Comparison of ENCODE assay signal across 8 mouse cellular contexts in the genomic region with DNA sequence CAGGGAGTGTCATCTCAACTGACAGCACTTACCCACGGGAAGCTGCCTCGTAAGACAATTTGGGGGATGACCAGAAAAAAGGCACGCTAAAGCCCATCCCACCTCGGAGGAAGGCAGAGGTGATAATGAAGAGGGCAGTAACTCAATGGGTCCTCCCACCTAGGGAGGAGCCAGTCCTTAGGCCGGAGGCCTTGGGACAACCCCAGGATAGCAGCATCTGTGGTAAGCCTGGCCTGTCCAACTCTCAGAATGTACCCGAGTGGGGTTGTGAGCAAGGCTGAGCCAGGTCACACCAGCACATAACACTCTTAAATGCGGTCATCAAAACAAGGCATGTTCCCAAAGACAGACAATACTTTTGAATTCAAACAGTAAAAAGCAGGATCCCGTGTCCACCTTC. TPM values are rescaled to one million over a fixed set of nuclear protein-coding genes. Genes with fewer than 3 reads are reported as not detected.
DNase-seq lines count a peak whose midpoint lies in the region; ATAC-seq and TF ChIP-seq lines count a peak whose summit lies in the region.

No protein-coding gene starts in this region.

- no peaks in the 10 kb centered on the region for H3K27me3 ChIP-seq in heart, embryonic 11.5 days (ENCODE audit: control insufficient read depth, insufficient read depth, low read length)
- 0 out of 2 replicates have a peak, but pooled peaks cover 2% of the 10 kb centered on the region for H3K27me3 ChIP-seq in hindbrain, embryonic 12.5 days
- no peaks in the 10 kb centered on the region for H3K27me3 ChIP-seq in liver, adult 2 months (ENCODE audit: control insufficient read depth, insufficient read depth, low read length)
- no peaks in the 10 kb centered on the region for H3K27me3 ChIP-seq in stomach, postnatal 0 days (ENCODE audit: control insufficient read depth, insufficient read depth, low read length)

- TF ChIP-seq EP300 in stomach, postnatal 0 days (optimal IDR thresholded peaks at IDR 0.05), result no peak

- peaks cover 13% of the 10 kb centered on the region for H3K4me1 ChIP-seq in heart, embryonic 11.5 days (ENCODE audit: control insufficient read depth, insufficient read depth, low read length)
- H3K4me1 ChIP-seq in hindbrain, embryonic 12.5 days, result peaks cover 22% of the 10 kb centered on the region
- H3K4me1 ChIP-seq in liver, adult 2 months (ENCODE audit: control insufficient read depth, insufficient read depth, low read length), result peaks cover 8% of the 10 kb centered on the region; the same call in 1 of the 2 replicates
- 0 out of 2 replicates have a peak, but pooled peaks cover 3% of the 10 kb centered on the region for H3K4me1 ChIP-seq in stomach, postnatal 0 days (replicated peaks; ENCODE audit: control insufficient read depth, insufficient read depth)

- H3K79me2 ChIP-seq in liver, adult 2 months (ENCODE audit: control insufficient read depth, insufficient read depth, low read length), result peaks cover 8% of the 10 kb centered on the region

- H3K9ac ChIP-seq in heart, embryonic 11.5 days (ENCODE audit: low read depth, low read length), result peak overlapping the region; percentile 98
- H3K9ac ChIP-seq in hindbrain, embryonic 12.5 days, result peak overlapping the region; percentile 100
- no peak overlapping the region for H3K9ac ChIP-seq in liver, adult 2 months (ENCODE audit: low read depth, low read length)
- peak overlapping the region; percentile 100 for H3K9ac ChIP-seq in stomach, postnatal 0 days (ENCODE audit: low read length)

- no peak for ATAC-seq in heart, embryonic 11.5 days (replicated peaks; ENCODE audit: insufficient number of reproducible peaks, low FRiP score, low TSS enrichment)
- no peak for ATAC-seq in hindbrain, embryonic 12.5 days (ENCODE audit: low FRiP score)
- ATAC-seq in stomach, postnatal 0 days (ENCODE audit: low FRiP score, low TSS enrichment), result no peak

- H3K4me3 ChIP-seq in heart, embryonic 11.5 days (ENCODE audit: low read depth, low read length), result peak overlapping the region; percentile 97
- H3K4me3 ChIP-seq in hindbrain, embryonic 12.5 days, result peak overlapping the region; percentile 97
- H3K4me3 ChIP-seq in liver, adult 2 months (ENCODE audit: insufficient read depth, low read depth, low read length), result no peak overlapping the region
- peak overlapping the region; percentile 82 for H3K4me3 ChIP-seq in stomach, postnatal 0 days (ENCODE audit: low read depth, low read length)

- 33% methylated on average over 8 of the region's 8 CpGs for WGBS in heart, embryonic 11.5 days (ENCODE audit: insufficient replicate concordance)
- 55% methylated on average over 8 of the region's 8 CpGs for WGBS in hindbrain, embryonic 12.5 days
- WGBS in liver, adult 2 months, result 19% methylated on average over 8 of the region's 8 CpGs
- WGBS in stomach, postnatal 0 days, result 16% methylated on average over 8 of the region's 8 CpGs

- no peak for DNase-seq in heart, postnatal 4 days
- DNase-seq in c-Kit-positive CD71-positive TER-119-negative erythroid progenitor cells, embryonic 14.5 days (ENCODE audit: low read depth), result peak; percentile 64
- DNase-seq in liver, adult 2 months (ENCODE audit: extremely low read depth, low read depth, low spot score), result peak; percentile 36
- no peak for DNase-seq in stomach, postnatal 0 days (ENCODE audit: low spot score)
- DNase-seq in layer of hippocampus, postnatal 36 days, result no peak
- no peak for DNase-seq in frontal cortex, postnatal 10 days (ENCODE audit: low spot score in 2 of 2)

- TF ChIP-seq POLR2A in liver, adult 2 months (IDR thresholded peaks at IDR 0.05; ENCODE audit: extremely low read depth, insufficient read depth, low read length), result no peak

- H3K9me3 ChIP-seq in heart, embryonic 11.5 days (replicated peaks; ENCODE audit: control insufficient read depth, low read length), result no peaks in the 10 kb centered on the region
- H3K9me3 ChIP-seq in hindbrain, embryonic 12.5 days (replicated peaks), result no peaks in the 10 kb centered on the region
- no peaks in the 10 kb centered on the region for H3K9me3 ChIP-seq in stomach, postnatal 0 days (ENCODE audit: control insufficient read depth, low read length)

- 0 out of 2 replicates have a peak overlapping the region, but pooled peaks have one; percentile 96 for H3K27ac ChIP-seq in heart, embryonic 11.5 days (ENCODE audit: low read depth, low read length)
- H3K27ac ChIP-seq in hindbrain, embryonic 12.5 days, result no peak overlapping the region
- no peak overlapping the region for H3K27ac ChIP-seq in liver, adult 2 months (replicated peaks; ENCODE audit: insufficient read depth, low read depth, low read length)
- no peak overlapping the region for H3K27ac ChIP-seq in stomach, postnatal 0 days (replicated peaks)

- H3K4me2 ChIP-seq in heart, embryonic 11.5 days, result peak overlapping the region; percentile 98
- peak overlapping the region; percentile 95 for H3K4me2 ChIP-seq in hindbrain, embryonic 12.5 days (replicated peaks)
- H3K4me2 ChIP-seq in stomach, postnatal 0 days (replicated peaks; ENCODE audit: low read depth), result peak overlapping the region; percentile 67

- peaks cover 23% of the 10 kb centered on the region for H3K36me3 ChIP-seq in heart, embryonic 11.5 days (ENCODE audit: control insufficient read depth, insufficient read depth, low read length)
- H3K36me3 ChIP-seq in hindbrain, embryonic 12.5 days, result peaks cover 42% of the 10 kb centered on the region
- peaks cover 13% of the 10 kb centered on the region for H3K36me3 ChIP-seq in liver, adult 2 months (ENCODE audit: control insufficient read depth, insufficient read depth, low read length)
- peaks cover 19% of the 10 kb centered on the region for H3K36me3 ChIP-seq in stomach, postnatal 0 days (ENCODE audit: control insufficient read depth, insufficient read depth, low read length)

- no peak for TF ChIP-seq CTCF in liver, adult 2 months (IDR thresholded peaks at IDR 0.05; ENCODE audit: low read depth, low read length)
- TF ChIP-seq CTCF in stomach, postnatal 0 days (IDR thresholded peaks at IDR 0.05; ENCODE audit: low read depth), result no peak

RNA-seq across cellular contexts. Expression of a gene that starts 1.6 kb away (rescaled TPM):
- 28.8 and 33.5 TPM in 2 replicates for polyA plus RNA-seq in heart, embryonic 11.5 days (2014; fragmentation: Nextera tagmentation; extraction: Ambion mirVana)
- 100 to 1,000 TPM; 112 to 113 TPM for total RNA-seq in heart, postnatal 4 days (2021)
- polyA plus RNA-seq in hindbrain, embryonic 12.5 days (2016; fragmentation: Nextera tagmentation; extraction: Ambion mirVana), result 63.4 and 66.5 TPM in 2 replicates
- total RNA-seq in liver, adult 2 months (2014; rRNA removed), result 7.6 and 15.6 TPM in 2 replicates
- polyA plus RNA-seq in liver, adult 2 months (2012; rRNA removed), result 30.3 and 38.9 TPM in 2 replicates
- 16.9 and 18.2 TPM in 2 replicates for polyA plus RNA-seq in stomach, postnatal 0 days (2015; fragmentation: Nextera tagmentation; extraction: Ambion mirVana)
- 100 to 1,000 TPM; 111 to 121 TPM for total RNA-seq in layer of hippocampus, postnatal 36 days (2021)

RNA-seq across cellular contexts. Expression of a gene that starts 11.8 kb away (rescaled TPM):
- polyA plus RNA-seq in heart, embryonic 11.5 days (2014; fragmentation: Nextera tagmentation; extraction: Ambion mirVana), result not detected in 2 replicates
- not detected for total RNA-seq in heart, postnatal 4 days (2021)
- not detected in 2 replicates for polyA plus RNA-seq in hindbrain, embryonic 12.5 days (2016; fragmentation: Nextera tagmentation; extraction: Ambion mirVana)
- not detected in 2 replicates for total RNA-seq in liver, adult 2 months (2014; rRNA removed)
- not detected in 2 replicates for polyA plus RNA-seq in liver, adult 2 months (2012; rRNA removed)
- not detected in 2 replicates for polyA plus RNA-seq in stomach, postnatal 0 days (2015; fragmentation: Nextera tagmentation; extraction: Ambion mirVana)
- total RNA-seq in layer of hippocampus, postnatal 36 days (2021), result not detected

RNA-seq across cellular contexts. Expression of a gene that starts 18.4 kb away (rescaled TPM):
- polyA plus RNA-seq in heart, embryonic 11.5 days (2014; fragmentation: Nextera tagmentation; extraction: Ambion mirVana), result 0.17 and 0.18 TPM in 2 replicates
- not detected for total RNA-seq in heart, postnatal 4 days (2021)
- 0.52 TPM in 1 of 2 replicates, not detected in the other for polyA plus RNA-seq in hindbrain, embryonic 12.5 days (2016; fragmentation: Nextera tagmentation; extraction: Ambion mirVana)
- not detected in 2 replicates for total RNA-seq in liver, adult 2 months (2014; rRNA removed)
- not detected in 2 replicates for polyA plus RNA-seq in liver, adult 2 months (2012; rRNA removed)
- polyA plus RNA-seq in stomach, postnatal 0 days (2015; fragmentation: Nextera tagmentation; extraction: Ambion mirVana), result 0.33 and 0.45 TPM in 2 replicates
- under 1 TPM in 1 of 2 experiments, not detected in 1; 0.30 TPM for total RNA-seq in layer of hippocampus, postnatal 36 days (2021)

RNA-seq across cellular contexts. Expression of a gene that starts 18.6 kb away (rescaled TPM):
- 40.0 and 41.3 TPM in 2 replicates for polyA plus RNA-seq in heart, embryonic 11.5 days (2014; fragmentation: Nextera tagmentation; extraction: Ambion mirVana)
- total RNA-seq in heart, postnatal 4 days (2021), result 10 to 100 TPM; 36.0 to 36.9 TPM
- 62.6 and 67.0 TPM in 2 replicates for polyA plus RNA-seq in hindbrain, embryonic 12.5 days (2016; fragmentation: Nextera tagmentation; extraction: Ambion mirVana)
- 10.9 and 11.9 TPM in 2 replicates for total RNA-seq in liver, adult 2 months (2014; rRNA removed)
- 10.4 and 10.6 TPM in 2 replicates for polyA plus RNA-seq in liver, adult 2 months (2012; rRNA removed)
- 36.9 and 37.3 TPM in 2 replicates for polyA plus RNA-seq in stomach, postnatal 0 days (2015; fragmentation: Nextera tagmentation; extraction: Ambion mirVana)
- total RNA-seq in layer of hippocampus, postnatal 36 days (2021), result 10 to 100 TPM; 54.5 to 59.1 TPM

RNA-seq across cellular contexts. Expression of a gene that starts 29.2 kb away (rescaled TPM):
- polyA plus RNA-seq in heart, embryonic 11.5 days (2014; fragmentation: Nextera tagmentation; extraction: Ambion mirVana), result 0.31 and 0.72 TPM in 2 replicates
- under 1 TPM in 1 of 2 experiments, not detected in 1; 0.47 TPM for total RNA-seq in heart, postnatal 4 days (2021)
- 2.7 and 3.8 TPM in 2 replicates for polyA plus RNA-seq in hindbrain, embryonic 12.5 days (2016; fragmentation: Nextera tagmentation; extraction: Ambion mirVana)
- total RNA-seq in liver, adult 2 months (2014; rRNA removed), result 21.9 and 27.7 TPM in 2 replicates
- 45.6 and 57.7 TPM in 2 replicates for polyA plus RNA-seq in liver, adult 2 months (2012; rRNA removed)
- polyA plus RNA-seq in stomach, postnatal 0 days (2015; fragmentation: Nextera tagmentation; extraction: Ambion mirVana), result 74.9 and 82.7 TPM in 2 replicates
- under 1 TPM; 0.47 to 0.63 TPM for total RNA-seq in layer of hippocampus, postnatal 36 days (2021)

Comparison
In these comparisons a context has a peak if more than half of its experiments do, and no peak if none do; other contexts are left out.
1. DNase-seq: peak in c-Kit-positive CD71-positive TER-119-negative erythroid progenitor cells, embryonic 14.5 days (single experiment) and liver, adult 2 months (single experiment); none in heart, postnatal 4 days (single experiment), stomach, postnatal 0 days (single experiment), layer of hippocampus, postnatal 36 days (0 of 2) and frontal cortex, postnatal 10 days (0 of 2).
2. Peak in every context shown above with its lines, with median percentiles within 50 percentile points of each other: H3K4me2 ChIP-seq.